Mouse (Mus musculus) layer of hippocampus, postnatal 36 days (tissue): ENCODE results near the gene Tet3. TPM values are rescaled to one million over a fixed set of nuclear protein-coding genes. Genes with fewer than 3 reads are reported as not detected.

ENCODE experiments used
- DNase-seq, 2 experiments: peaks; one replicate each; pipeline ENCODE4 v3.0.0; 2022
- total RNA-seq, 2 experiments: library from RNA; stranded (reverse); gene quantifications; 2 replicates each; pipeline ENCODE4 v1.2.3; 2021

The Tet3 gene
- total RNA-seq, 2 experiments from 2014 or later, result 58.9 to 67.8 TPM

- no peak for DNase-seq
These were observed 19.3 kb upstream of the Tet3 start for GRCm38 (mm10) chr6:83478217-83478616.

DNA sequence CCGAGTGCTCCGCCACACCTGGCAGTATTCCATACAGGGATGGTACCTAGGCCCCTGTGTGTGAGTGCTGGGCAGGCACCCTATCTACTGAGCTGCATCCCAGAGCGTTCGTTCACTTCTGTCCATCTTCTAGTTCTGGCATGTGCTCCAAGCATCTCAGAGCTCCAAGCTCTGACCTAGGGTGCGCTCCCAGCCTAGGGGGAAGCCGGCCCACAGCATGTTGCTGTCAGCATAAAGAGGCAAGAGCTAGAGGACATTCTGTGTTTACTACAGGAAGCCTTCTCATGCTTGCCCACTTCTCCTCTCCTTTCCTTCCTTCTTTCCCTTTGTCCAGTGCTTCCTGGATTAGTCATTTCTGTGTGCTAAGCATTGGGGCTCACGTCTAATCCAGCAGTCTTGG, 16.5 kb upstream of the Tet3 start:
- DNase-seq, result no peak

- no peak for DNase-seq
These were observed 14.4 kb upstream of the Tet3 start for GRCm38 (mm10) chr6:83473240-83473639.

DNA sequence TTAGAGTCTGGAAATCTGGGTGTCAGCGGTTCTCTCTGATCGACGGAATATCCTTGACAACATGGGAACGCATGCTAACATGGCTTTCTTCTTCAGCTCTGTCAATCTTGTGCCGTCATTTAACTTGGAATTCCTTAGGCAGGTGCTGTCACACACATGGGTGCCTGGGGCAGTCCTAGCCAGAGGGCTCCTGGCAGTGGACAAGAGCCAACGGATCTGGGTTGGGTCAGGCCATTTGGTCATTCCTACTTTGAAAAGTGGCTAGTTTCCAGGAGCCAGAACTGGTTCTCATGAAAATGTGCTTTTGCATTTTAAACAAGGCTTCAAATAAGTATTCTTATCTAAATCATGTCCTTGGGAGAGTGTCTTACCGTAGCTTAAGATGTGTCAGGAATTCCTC, 12.9 kb upstream of the Tet3 start:
- DNase-seq, result no peak

DNA sequence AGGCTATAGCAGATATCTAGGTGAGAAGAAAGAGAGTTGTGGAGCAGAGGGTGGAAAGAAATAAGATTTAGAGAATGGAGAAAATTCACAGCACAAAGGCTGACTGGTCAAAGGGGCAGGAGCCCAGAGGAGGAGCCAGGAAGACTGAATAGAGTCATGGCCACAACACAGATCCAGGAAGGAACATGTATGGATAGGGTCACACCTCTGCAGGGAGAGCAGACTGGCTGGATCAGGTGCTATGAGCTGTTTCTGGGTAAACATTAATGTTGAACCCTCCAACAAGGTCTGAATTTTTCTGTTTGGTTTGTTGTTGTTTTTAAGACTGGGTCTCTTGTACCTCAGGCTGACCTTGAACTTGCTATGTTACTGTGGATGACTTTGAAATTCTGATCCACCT, 5.1 kb upstream of the Tet3 start:
- DNase-seq, result no peak

DNA sequence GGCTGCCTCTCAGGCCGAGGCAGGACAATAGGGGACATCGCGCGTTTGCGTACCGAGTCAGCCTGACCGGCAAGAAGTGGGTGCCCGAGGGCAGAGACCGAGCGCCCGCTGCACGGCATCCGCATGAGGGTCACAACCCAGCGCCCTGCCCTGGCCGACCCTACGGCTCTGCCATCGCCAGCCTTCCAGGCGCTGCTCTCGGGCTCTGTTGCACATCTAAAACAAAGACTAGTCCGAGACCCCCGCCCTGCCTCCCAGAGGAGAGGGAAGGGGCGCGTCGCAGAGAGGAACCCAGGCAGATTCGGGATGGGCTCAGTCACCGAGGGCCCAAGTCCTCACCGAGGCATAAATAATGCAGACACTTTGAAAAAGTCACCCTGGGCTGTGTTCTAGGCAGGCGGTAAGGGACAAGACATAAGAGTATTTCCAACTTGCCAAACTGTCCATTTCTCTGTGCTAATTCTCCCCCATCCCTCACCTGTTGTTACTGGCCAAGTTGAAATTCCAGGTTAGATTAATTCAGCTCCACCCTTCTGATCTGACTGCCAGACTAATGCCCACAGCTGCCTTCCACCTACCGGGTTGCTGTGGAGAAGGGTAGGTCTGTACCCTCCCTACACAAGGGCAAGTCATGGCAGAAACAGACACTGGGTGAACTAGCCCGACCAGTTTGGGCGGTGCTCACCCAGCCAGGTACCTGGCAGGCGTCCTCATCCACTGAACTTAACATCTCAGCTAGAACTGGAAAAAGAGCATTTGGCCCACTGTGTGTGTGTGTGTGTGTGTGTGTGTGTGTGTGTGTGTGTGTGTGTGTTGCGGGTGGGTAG, 1.7 kb downstream of the Tet3 start:
- DNase-seq, result no peak

DNA sequence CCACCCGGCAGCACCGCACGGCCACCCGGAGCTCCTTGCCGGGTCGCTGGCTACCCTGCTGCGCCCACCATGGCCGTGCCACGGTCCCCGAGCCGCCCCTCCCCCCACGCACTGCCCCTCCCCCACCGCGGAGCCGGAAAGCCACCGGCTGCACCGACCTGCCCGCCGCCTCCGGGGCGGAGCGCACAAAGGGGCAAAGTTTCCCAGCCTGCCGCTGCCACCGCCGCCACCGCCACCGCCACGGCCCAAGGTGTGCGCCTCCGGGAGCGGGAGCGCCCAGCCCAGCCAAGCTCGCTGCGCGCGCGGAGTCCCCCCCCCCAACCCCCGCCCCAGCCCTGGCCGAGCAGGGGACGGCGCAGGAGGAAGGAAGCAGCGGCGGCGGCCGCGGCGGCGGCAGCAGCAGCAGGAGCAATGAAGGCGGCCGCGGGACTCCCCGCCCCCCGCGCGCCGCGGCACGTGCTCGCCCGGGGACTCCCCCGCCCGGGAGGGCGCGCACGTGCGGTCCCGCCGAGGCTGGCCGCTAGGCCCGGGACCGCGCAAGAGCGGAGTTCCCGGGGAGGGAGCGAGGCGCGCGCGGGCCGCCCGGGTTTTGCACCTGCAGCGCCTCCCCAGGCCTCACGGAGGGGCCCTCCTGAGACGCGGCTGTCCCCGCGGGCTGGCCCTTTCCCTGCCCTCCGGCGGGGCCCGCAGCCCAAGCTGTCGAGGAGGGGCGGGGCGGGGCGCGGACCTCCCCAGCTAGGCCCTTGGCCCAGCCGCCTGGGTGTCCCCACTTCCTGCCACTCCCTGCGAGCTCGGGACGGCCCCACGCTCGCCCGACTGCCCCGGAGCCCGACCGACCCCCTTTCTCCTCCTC, 2.5 kb downstream of the Tet3 start:
- DNase-seq, result peak; percentile 52 to 53

DNA sequence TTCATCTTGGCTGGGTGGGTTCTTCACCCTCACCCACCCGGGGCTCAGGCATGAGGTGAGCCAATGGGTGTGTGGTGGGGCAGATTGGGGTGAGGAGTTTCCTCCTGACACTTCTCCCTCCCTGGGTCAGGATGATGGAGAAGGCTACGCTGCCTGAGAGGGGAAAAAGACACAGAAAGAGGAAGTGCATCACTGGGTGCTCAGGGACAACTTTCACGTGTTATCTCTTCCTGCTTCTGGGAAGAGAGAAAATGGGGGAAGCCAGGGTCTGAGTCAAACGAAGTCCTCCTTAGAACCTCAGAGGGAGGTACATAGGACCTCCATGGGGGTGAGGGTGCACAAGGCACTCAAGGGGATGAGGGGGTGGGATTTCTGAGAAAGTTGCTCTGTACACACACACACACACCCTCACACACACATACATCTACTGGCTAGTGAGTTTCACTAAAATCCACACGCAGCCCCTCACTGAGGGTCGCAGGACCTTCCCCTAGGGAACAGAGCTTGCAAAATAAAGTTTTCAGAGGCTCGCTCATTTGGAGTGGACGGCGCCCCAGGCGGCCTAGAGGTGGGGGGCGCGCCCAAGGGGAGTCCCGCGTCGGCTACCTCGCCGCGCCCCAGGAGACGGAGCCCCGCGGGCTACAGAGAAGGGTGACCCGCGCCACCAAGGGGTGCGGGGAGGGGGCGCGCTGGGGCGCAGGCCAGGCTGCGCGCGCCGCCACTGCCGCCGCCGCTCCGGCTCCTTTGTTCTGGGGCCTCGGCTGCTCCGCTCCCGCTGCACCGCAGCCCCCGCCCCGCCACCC, 3.4 kb downstream of the Tet3 start:
- no peak for DNase-seq

DNA sequence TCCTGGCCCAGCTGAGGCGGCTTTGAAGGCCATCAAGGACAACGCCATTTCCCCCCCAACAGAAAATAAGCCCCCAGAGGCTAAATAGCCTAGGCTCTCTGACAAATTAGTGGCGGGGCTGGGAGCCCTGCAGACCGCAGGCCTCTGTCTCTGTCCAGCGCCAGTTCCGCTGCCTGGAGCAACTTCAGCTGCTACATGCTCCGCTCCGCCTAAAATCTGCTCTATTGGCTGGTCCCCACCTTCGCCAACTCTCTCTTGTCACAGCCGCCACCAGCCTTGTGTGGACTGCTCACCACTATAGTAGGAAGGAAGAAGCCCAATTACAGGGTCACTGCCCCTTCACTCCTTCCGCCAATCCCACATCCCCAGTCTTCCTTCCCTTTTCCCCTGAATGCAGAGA, 5.2 kb downstream of the Tet3 start:
- no peak for DNase-seq

DNA sequence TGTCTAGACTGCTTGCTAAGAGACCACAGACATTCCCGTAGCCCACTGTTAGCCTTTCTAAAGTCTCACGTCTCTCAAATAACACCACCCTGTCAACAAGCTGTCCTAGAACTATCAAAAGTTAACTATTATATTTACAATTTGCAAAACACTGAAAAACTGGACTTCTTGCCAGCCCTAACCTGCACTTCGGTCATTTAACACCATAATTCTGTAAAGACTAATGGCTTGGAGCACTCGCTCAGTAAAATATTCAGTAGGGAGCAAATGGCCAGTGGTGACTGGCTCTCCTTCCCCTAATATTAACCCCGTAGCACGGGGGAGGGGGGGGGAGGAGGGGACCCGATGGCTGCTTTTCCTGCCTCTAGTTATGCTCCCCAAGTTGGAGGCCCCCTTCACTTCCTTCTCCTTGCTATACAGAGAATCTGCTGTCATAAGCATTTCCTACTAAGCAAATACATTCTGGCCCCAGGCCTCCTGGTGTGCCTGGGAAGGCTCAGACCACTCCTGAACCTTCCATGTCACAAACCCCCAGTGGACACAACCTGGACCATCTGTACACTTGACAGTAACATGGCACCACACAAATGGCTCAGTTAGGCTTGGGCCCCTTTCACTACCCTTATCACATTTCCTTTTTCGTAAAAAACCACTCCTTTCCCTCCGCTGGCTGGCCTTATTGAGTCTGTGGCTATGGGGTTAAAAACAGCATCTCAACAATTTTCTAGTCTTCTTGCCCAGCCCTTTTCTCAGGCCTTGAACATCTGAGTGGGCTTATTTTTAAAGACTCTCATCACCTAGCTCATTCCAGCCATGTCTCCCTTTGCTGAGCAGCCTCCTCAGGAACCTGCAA, 8.2 kb downstream of the Tet3 start:
- no peak for DNase-seq

GRCm38 (mm10) chr6:83449440-83449839, 9.4 kb downstream of the Tet3 start:
- no peak for DNase-seq

GRCm38 (mm10) chr6:83448911-83449310, 10.0 kb downstream of the Tet3 start:
- no peak for DNase-seq

GRCm38 (mm10) chr6:83447031-83447430, 11.9 kb downstream of the Tet3 start:
- no peak for DNase-seq

DNA sequence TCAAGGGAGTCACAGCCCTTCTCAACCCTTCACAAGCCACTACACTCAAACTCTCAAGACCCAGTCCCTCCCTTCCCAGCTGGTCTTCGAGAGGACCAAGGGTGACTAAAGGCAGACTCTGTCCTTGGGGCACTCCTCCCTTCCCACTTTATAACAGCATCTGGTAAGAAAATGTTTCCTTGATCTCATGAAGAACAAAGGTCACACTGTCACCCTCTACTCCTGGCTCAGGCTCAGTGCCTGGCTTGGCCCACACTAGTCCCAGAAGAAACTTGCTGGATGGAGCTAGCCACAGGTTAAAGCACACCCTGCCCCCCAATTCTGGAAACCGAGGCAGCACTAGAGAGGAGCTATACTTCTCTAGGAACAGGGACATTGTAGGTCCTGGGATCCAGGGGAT, 13.1 kb downstream of the Tet3 start:
- DNase-seq, result no peak

DNA sequence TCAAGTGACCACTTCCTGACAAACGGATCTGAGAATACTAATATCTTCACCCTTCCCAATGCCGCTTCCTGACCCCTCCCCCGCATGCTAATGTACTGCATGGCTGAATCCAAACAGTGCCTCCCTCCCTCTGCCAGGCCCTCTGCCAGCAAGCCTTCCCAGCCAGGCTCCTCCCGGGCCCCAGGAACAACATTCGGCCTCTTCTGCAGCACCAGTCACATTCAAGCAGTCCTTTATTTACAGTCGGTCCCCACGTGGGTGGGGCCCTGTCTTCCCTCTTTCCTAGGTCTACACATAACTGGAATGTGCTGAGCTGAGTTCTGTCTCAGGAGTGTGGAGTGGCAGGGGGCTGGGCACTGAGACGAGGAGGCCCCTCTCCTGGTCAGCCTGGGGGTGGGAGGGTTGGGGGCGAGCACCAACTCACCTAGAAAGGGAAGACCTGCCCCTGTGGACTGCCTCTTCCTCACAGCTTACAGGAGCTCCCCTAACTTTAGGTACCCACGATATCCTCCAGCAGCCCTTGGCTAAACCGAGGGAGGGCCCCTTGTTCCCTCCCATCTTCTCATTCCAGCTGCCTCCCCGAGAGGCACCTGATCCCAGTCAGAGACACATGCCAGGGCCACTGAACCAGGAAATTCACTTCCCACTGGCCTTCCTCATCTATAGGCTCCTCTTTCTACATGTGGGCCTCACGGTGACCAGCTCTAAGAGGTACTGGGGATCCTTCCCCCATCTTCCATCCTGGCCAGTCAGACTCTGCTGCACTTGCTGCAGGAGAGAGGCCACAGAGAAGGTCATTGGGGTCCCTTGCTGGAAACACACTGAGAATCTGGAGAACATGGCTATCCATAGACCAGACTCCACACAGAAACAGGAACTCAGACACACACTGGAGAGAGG, 15.2 kb downstream of the Tet3 start:
- peak; percentile 59 to 61 for DNase-seq

DNA sequence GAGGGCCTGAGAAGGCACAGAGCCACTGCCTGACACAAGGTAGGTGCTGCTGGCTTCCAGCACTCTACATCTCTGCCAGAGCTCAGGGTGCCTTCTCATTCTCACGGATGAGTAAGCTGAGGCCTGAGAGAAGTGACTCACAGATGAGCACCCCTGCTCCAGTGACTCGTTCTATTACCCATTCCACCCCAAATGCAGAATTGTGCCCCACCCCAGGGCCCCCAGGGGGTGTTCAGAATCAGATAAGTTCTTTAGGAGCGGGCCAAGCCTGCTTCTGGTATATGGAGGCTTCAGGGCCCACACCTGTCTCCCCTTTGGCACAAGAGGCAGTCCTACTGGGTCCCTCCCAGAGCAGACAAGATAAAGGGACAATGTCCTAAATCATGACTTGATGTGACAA, 16.2 kb downstream of the Tet3 start:
- no peak for DNase-seq

DNA sequence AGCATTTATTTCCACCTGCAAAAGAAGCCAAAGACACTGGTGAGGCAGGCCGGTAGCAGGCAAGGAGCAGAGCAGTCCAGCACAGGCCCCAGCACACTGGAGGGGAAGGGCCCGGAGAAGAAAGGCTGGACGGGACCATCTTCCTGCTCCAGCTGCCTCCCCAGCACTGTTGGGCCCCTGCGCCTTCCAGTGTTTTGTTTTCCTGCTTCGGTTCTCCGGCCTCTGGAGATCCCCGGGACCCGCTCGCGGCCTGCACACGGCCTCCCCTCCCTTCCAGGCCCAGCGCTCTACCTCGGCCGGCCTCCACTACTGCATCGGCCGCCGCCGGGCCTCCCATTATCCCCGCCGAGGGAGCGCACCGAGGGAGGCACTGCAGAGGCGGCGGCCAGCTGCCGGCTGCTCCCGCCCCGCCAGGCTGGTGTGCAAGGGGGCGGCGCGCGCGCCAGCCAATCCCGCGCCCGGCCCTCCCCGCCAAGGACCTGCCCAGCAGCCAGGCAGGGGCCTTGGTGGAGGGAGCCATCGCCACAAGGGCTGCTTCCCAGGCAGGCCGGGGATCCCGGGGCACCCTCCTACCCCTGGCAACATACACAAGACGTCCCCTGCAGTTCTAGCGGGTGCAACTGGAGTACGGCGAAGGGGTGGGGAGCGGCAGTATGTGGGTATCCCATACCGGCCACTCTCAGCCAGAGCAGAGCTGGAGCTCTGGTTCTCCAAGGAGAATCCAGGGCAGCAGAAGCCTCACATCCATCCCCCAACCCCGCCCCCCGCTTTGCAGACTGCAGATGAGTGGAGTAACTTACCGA, 17.4 kb downstream of the Tet3 start:
- peak; percentile 88 for DNase-seq

DNA sequence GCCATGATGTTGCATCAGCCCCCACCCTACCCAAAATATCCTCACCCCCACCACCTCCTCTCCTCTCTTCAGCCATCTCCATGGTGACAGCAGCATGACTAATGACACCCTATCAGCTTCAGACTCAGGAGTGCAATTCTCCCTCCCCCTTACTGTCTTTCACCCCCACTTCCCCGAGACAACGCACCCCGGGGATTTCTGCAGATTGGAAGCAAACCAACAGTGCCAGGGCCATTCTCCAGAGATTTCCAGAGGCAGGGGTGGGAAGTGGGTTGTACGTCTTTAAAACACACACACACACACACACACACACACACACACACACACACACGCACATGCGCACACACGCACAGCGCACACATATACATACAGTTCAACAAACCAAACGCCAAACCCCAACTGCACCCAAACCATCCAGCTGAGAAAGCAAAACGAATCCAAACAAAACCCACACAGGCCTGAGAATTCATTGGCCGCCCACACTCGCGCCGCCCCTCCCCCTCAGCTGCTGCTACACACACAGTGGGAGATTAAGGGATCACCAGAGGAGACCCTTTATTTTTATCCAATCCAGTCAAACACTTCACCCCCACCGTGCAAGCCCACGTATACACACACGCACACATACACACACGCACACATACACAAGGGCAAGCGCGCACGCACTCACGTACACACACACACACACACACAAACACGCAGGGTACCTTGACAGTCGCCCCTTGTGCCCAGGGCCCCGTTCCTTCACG, 18.2 kb downstream of the Tet3 start:
- peak; percentile 73 to 74 for DNase-seq

DNA sequence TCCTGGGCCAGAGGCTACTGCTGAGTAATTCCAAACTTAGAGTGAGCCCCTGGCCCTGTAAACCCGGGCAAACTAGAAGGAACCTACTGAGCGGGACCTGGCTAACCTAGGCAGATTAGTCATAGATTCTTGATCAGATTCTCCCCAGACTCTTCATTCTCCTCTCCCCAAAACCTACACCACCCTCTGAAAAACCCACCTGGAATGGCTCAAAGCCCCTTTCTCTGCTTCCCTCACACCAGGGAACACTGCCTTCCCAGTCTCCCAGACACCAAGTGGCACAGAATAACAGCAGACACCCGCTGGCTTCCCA, 18.7 kb downstream of the Tet3 start:
- DNase-seq, result no peak
